Mouse (Mus musculus): ENCODE data around the gene Zfp526.

Zfp526 gene

DNA sequence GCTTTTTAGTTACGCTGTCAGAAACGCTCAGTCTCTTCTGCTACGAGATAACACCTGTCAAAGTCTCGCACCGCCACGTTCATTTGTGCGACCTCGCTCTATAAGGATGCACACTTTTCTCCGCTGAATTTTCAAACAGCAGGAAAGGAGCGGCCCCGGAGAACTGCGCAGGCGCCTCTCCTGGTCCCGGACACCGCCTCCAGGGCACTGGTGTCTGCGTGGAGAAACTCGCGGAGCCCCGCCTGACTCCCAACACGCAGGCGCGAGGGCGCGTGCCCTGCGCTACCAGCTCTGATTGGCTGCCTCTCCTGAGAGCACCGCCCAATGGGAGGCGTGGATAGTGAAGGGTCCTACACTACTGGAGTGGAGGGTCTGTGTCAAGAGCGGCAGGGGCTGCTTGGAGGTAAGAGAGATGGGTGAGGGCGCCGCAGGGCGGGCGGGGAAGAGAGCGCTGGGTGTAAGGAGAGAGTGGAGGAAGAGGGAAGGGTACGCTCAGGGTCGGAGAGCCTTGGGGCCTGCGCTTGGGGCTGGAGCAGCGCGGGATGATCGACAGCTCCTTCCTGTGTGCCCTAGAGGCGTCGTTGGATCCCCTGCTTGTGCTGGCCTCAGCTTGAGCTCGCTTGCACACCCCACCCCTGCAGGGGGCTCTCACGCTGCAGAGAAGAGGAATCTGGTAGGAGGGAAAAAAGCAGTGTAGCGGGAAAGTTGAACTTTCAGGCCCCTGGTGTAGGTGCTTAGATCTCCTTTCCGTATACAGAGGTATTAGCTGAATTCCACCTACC lies at the start of gene Zfp526:
Gene Zfp526 (plus strand): TSS at position 324 of the 782 bp plus-strand sequence.
- peak; percentile 97 for DNase-seq

GRCm38 (mm10) chr7:25172669-25173068 lies 48.6 kb upstream of the Zfp526 start:
- no peak for DNase-seq

DNA sequence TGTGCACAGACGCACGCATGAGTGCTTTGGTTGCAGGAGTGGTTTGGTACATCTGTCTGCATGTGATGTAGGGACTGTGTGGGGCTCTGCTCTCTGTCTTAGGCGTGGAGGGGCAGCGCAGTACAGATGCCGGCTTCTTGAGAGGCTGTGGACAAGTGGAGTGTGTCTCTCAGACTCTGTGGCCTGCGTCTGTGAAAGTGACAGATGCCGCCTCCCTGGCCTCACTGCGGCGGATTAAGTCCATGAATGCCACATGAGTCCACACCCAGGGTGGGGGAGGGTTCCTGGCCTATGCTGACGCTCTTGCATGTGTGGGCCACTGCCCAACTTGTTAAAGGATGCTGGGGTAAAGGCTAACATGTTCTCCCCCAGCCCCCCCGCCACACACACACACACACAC lies 46.9 kb upstream of the Zfp526 start:
- no peak for DNase-seq

- peak; percentile 43 for DNase-seq
Measured at GRCm38 (mm10) chr7:25178317-25178716, 42.9 kb upstream of the Zfp526 start.

DNA sequence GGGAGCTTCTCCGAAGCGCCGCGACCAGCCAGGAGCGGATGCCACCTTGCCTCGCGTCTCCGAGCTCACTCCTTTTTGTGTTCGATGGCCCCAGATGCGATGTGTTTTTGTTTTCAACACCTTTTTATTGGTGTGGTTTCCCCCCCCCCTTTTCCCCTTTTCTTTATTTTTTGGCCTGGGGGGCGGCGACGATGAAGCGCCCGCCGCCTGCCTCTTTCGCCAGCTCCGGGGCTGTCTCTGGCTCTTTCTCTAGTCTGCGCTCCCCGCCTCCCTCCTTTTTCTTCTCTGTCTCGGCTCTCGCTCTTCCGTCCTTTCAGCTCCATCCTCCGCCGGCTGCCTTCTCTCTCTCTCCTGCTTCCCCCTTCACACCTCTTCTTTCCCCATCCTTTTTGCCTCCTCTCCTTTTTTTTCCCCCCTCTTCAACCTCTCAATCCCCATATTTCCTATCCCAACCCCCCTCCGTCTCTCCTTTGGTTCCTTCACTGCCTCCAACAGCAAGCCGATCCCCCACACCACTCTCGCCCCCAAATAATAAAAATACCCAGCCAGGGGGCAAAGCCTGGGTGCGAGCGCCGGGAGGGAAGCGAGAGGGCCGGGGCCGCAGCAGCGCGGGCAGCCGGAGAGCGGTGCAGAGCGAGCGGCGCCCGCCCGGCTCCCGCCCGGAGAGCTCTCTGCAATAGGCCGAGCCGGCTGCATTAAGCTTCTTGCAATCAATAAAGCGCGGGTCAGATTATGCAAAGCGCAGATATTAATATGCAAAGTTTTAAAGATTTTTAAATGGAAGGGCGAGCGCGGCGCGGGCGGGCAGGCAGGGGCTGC lies 42.2 kb upstream of the Zfp526 start:
- peak; percentile 40 for DNase-seq

- peak; percentile 87 for DNase-seq
Measured at GRCm38 (mm10) chr7:25179606-25180161, 41.5 kb upstream of the Zfp526 start, which contains the start of gene Pou2f2. TSS of gene Pou2f2 (minus strand) at chr7:25179726.

DNA sequence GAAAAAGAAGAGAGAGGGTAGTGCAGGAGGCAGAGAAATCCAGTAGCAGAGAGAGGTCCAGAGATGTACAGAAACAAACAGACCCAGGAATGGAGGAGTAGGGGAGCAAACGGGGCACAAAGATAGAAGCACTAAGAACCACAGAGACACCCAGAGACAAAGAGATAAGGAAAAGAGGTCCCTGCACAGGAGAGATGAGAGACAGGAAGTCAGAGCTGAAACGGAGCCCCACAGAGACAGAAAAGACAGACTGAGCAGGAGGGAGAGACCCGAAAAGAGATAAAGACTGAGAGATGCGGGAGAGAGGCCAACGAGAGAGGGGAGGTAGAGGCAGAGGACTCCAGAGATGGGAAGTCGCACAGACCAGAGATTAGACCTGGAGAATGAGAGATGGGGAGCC lies 40.7 kb upstream of the Zfp526 start:
- DNase-seq = no peak

DNA sequence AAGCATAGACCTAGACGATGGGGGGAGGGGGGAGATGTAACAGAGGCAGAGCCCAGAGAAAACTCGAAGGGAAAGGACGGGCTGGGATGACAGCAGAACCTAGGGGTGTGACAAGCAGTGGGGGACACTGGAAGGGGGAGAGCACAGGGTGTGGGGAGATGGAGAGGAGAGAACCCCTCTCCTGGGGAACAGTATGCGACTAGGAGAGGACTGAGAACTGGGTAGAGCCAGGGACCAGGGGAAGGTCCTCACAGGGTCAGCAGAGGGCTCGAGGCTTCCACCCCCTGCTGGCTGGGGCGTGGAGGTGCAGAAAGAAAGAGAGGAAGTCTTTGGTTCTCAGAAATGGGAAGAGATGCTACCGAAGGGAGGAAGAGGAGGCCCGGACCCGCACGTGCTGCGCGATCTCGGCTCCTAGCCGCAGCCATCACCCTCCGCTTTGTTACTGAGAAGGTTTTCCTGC lies 39.9 kb upstream of the Zfp526 start:
- DNase-seq = peak; percentile 36

- no peak for DNase-seq
Measured at GRCm38 (mm10) chr7:25181814-25182213, 39.4 kb upstream of the Zfp526 start.

- no peak for DNase-seq
Measured at GRCm38 (mm10) chr7:25184091-25184490, 37.1 kb upstream of the Zfp526 start.

GRCm38 (mm10) chr7:25187662-25188650 lies 33.3 kb upstream of the Zfp526 start:
- peak; percentile 84 for DNase-seq

GRCm38 (mm10) chr7:25190806-25191205 lies 30.4 kb upstream of the Zfp526 start:
- DNase-seq = no peak

DNA sequence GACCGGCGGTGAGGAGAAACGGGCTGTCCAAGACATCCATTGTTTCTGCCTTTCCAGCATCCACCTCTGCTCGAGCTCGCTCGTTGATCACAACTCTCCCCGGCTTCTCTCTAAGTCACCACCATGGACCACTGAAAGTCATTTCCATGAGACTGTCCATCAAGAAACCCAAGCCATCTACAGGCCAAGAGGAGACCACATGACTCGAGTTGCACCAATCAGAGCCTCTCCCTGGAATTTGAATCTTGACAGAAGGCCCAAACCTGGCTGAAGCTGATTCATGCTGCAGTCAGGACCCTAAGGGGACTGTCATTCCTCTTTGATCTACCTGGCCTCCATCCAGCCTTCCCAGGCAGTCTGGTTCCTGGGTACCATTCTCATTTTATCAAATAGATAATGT lies 29.1 kb upstream of the Zfp526 start:
- DNase-seq = no peak

- DNase-seq = no peak
Measured at GRCm38 (mm10) chr7:25195148-25195547, 26.1 kb upstream of the Zfp526 start.

DNA sequence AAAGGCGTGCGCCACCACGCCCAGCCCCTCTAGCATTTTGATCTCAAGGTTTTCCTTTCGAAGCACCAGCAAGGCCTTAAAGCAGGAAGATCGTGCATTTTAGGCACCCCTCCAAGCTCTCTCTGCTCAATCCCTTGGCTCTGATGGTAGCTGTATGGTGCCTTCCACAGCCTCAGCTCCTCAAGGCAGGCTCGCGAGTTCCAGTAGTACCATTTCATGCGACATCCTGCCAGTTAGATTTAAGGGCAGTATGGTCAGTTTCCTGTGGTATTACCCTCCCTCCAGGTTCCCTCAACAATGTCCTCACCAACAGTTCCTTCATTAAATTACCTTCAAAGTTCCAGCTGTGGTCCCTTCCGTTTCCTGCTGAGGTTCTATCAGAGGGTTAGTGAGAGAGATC lies 25.1 kb upstream of the Zfp526 start:
- no peak for DNase-seq

- DNase-seq = no peak
Measured at GRCm38 (mm10) chr7:25197384-25198018, 23.7 kb upstream of the Zfp526 start.

GRCm38 (mm10) chr7:25203624-25204023 lies 17.6 kb upstream of the Zfp526 start:
- DNase-seq = no peak

DNA sequence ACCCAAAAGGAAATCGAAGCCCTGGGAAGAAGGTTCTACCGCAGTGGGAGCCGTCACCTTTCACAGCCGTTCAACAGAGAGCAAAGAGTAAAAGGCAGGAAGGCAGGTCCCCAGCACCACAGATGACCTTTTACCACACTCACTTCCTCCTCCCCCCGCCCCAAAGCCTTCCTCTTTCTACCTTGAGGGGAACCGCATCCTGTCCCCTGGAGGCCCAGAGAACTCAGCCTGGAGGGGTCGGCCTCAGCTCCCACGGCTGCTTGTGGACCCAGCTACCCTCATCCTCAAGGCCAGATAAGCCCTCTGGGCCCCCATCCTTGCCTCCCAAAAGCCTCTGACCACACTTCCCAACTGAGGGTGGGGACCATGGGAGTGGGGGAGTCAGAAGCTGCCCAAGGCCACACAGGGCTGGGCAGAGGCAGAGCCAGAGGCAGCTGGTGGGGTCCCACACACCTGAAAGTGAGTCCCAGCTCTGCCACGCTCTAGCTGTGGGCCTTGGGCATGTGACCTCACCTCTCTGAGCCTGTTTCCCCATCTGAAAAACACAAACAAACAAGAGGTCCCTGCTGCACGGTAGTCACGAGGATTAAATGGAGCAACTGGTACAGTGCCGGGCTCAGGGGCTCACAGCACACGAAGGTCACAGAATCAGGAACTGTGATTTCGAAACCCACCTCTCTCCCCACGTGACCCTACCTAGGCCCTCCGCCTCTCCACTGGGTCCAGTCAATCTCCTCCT lies 15.7 kb upstream of the Zfp526 start:
- no peak for DNase-seq

- no peak for DNase-seq
Measured at GRCm38 (mm10) chr7:25206094-25206830, 15.0 kb upstream of the Zfp526 start.

GRCm38 (mm10) chr7:25209161-25209622 lies 12.0 kb upstream of the Zfp526 start:
- DNase-seq = no peak
